Mouse (Mus musculus) MEL (cell line): ENCODE results near the gene Rpl37a.

ENCODE experiments used
- BHLHE40 ChIP-seq: IDR thresholded peaks from 2 replicates; pipeline ENCODE4 v1.6.1; 2012; ENCODE audit warnings: low read depth, mild to moderate bottlenecking, inconsistent platforms, low read length, improper control_type of control experiment, borderline replicate concordance
- CHD2 ChIP-seq: IDR thresholded peaks from 2 replicates; pipeline ENCODE4 v1.6.1; 2011; ENCODE audit warnings: low read length, improper control_type of control experiment
- CTCF ChIP-seq, 3 experiments: IDR thresholded peaks in 2 of 3; conservative IDR thresholded peaks in 1 of 3; 2 replicates each; pipeline ENCODE4 v1.5.1; 2011 to 2012; ENCODE audit warnings: low read length in 3 of 3, low read depth in 2 of 3, mild to moderate bottlenecking in 2 of 3, improper control_type of control experiment in 1 of 3, inconsistent platforms in 1 of 3, mixed read lengths in 1 of 3, moderate library complexity in 1 of 3; ENCODE audit not compliant: control insufficient read depth in 1 of 3, insufficient read depth in 1 of 3, poor library complexity in 1 of 3, severe bottlenecking in 1 of 3
- ETS1 ChIP-seq: IDR thresholded peaks from 2 replicates; pipeline ENCODE4 v1.6.1; 2012; ENCODE audit warnings: low read depth, mild to moderate bottlenecking, inconsistent platforms, low read length, improper control_type of control experiment, moderate library complexity
- HCFC1 ChIP-seq: IDR thresholded peaks from 2 replicates; pipeline ENCODE4 v1.6.1; 2012; ENCODE audit warnings: low read depth, mild to moderate bottlenecking, inconsistent platforms, low read length, improper control_type of control experiment, moderate library complexity
- MAX ChIP-seq: IDR thresholded peaks from 2 replicates; pipeline ENCODE4 v1.6.1; 2011; ENCODE audit warnings: low read length, improper control_type of control experiment
- POLR2A ChIP-seq, 2 experiments: IDR thresholded peaks; 2 replicates each; pipeline ENCODE4 v1.6.1; 2011 to 2012; ENCODE audit warnings: low read length in 2 of 2, mild to moderate bottlenecking in 2 of 2, control low read depth in 1 of 2, improper control_type of control experiment in 1 of 2, low read depth in 1 of 2, moderate library complexity in 1 of 2; ENCODE audit not compliant: control insufficient read depth in 1 of 2, insufficient read depth in 1 of 2, poor library complexity in 1 of 2
- TBP ChIP-seq: IDR thresholded peaks from 2 replicates; pipeline ENCODE4 v1.8.0; 2011; ENCODE audit warnings: low read depth, low read length, improper control_type of control experiment
- USF2 ChIP-seq, 2 experiments: IDR thresholded peaks; 2 replicates each; pipeline ENCODE4 v1.6.1; 2011 to 2012; ENCODE audit warnings: improper control_type of control experiment in 2 of 2, low read length in 2 of 2, borderline replicate concordance in 1 of 2, inconsistent platforms in 1 of 2, low read depth in 1 of 2, mild to moderate bottlenecking in 1 of 2; ENCODE audit not compliant: insufficient read depth in 1 of 2

DNA sequence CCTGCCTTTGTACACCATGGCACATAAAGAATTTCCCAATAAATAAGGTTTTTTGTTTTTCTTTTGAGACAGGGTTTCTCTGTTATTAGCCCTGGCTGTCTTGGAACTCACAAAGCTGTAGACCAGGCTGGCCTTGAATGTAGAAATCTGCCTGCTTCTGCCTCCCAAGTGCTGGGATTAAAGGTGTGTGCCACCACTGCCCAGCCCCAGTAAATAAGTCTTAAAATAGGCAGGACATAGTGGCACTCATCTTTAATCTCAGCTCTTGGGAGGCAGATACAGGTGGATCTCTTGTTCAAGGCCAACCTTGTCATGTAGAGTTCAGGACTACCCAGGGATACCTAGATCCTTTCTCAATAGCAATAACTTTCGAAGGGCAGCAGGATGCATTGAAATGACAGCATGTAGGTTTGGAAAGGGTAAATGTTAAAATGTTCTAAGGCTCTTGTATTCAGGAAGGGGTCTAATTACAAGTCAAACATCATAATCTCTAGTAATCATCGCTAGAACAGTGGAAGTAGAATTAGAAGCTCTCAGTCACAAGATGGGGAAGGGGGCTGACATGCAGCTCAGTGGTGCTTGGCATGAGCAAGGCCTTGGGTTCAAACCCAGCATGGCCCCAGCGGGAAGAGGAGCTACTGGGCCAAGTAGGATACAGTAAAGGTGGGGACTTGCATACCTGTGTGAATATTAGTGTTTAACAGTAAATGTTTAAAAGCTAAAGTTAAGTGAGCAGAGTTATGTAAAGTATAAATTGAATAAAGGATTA is 4.7 kb downstream of the Rpl37a start:
- TF ChIP-seq CHD2 (peak; percentile 4; the same call in 1 of the 2 replicates), ETS1 (no peak), TBP (no peak), CTCF (IDR thresholded peaks at IDR 0.05 in 2 of 3, conservative IDR thresholded peaks at IDR 0.05 in 1 of 3; ENCODE audit: control insufficient read depth in 1 of 3, insufficient read depth in 1 of 3, low read depth in 2 of 3, low read length in 3 of 3, poor library complexity in 1 of 3, severe bottlenecking in 1 of 3) (no peak), POLR2A (IDR thresholded peaks at IDR 0.05; ENCODE audit: control insufficient read depth in 1 of 2, insufficient read depth in 1 of 2, low read depth in 1 of 2, low read length in 2 of 2, poor library complexity in 1 of 2) (peak in 1 of 2 experiments; percentile 47; a peak in 1 of 4 replicates), MAX (no peak), USF2 (IDR thresholded peaks at IDR 0.05; ENCODE audit: borderline replicate concordance in 1 of 2, insufficient read depth in 1 of 2, low read depth in 1 of 2, low read length in 2 of 2) (no peak), BHLHE40 (no peak), HCFC1 (no peak)
